Mouse (Mus musculus) embryonic facial prominence, embryonic 12.5 days (tissue): ENCODE results near the gene Jak3. TPM values are rescaled to one million over a fixed set of nuclear protein-coding genes. Genes with fewer than 3 reads are reported as not detected.
"Not testable (repeated sequence)": the region's sequence is repeated elsewhere in the genome, so short reads cannot be mapped to it uniquely, and the experiment has no call there.

Experiments used
- ATAC-seq: fragments of 200-750 bp; cut with Nextera tagmentation; 2 replicates; pipeline ENCODE4 v1.8.0; 2017; ENCODE audit not compliant: insufficient number of reproducible peaks, insufficient read depth, low FRiP score, low TSS enrichment
- H3K27ac ChIP-seq: fragments of 300-500 bp; sonication (generic); 2 replicates; pipeline ENCODE4 v1.5.1; 2016; ENCODE audit warnings: mild to moderate bottlenecking
- H3K27me3 ChIP-seq: fragments of 300-500 bp; sonication (generic); 2 replicates; pipeline ENCODE4 v1.6.1; 2016; ENCODE audit warnings: mild to moderate bottlenecking, moderate library complexity
- H3K36me3 ChIP-seq: fragments of 300-500 bp; sonication (generic); 2 replicates; pipeline ENCODE4 v1.6.1; 2016; ENCODE audit warnings: mild to moderate bottlenecking
- H3K4me1 ChIP-seq: fragments of 300-500 bp; sonication (generic); 2 replicates; pipeline ENCODE4 v1.6.1; 2016
- H3K4me2 ChIP-seq: fragments of 300-500 bp; sonication (generic); replicated peaks from 2 replicates; pipeline ENCODE4 v1.6.1; 2016; ENCODE audit warnings: mild to moderate bottlenecking, moderate library complexity
- H3K4me3 ChIP-seq: fragments of 300-500 bp; sonication (generic); 2 replicates; pipeline ENCODE4 v1.5.1; 2016; ENCODE audit warnings: mild to moderate bottlenecking
- H3K9ac ChIP-seq: fragments of 300-500 bp; sonication (generic); 2 replicates; pipeline ENCODE4 v1.6.1; 2016; ENCODE audit warnings: mild to moderate bottlenecking, moderate library complexity
- H3K9me3 ChIP-seq: fragments of 300-500 bp; sonication (generic); 2 replicates; pipeline ENCODE4 v1.6.1; 2016; ENCODE audit warnings: mild to moderate bottlenecking, moderate library complexity
- WGBS: fragments of 180-500 bp; shearing (Covaris S2); methylation state at CpG from one replicate; pipeline ENCODE4 v1.1.7; 2016; 5-methylcytosine and 5-hydroxymethylcytosine counted together
- polyA plus RNA-seq: library from polyadenylated mRNA; unstranded; fragments of >200 nt; fragmentation: Nextera tagmentation; extraction: Ambion mirVana; gene quantifications from 2 replicates; pipeline ENCODE4 v1.2.1, GENCODE M21; 2016

Gene Jak3
- polyA plus RNA-seq, 1 experiment from 2014 or later, result 3.4 TPM

DNA sequence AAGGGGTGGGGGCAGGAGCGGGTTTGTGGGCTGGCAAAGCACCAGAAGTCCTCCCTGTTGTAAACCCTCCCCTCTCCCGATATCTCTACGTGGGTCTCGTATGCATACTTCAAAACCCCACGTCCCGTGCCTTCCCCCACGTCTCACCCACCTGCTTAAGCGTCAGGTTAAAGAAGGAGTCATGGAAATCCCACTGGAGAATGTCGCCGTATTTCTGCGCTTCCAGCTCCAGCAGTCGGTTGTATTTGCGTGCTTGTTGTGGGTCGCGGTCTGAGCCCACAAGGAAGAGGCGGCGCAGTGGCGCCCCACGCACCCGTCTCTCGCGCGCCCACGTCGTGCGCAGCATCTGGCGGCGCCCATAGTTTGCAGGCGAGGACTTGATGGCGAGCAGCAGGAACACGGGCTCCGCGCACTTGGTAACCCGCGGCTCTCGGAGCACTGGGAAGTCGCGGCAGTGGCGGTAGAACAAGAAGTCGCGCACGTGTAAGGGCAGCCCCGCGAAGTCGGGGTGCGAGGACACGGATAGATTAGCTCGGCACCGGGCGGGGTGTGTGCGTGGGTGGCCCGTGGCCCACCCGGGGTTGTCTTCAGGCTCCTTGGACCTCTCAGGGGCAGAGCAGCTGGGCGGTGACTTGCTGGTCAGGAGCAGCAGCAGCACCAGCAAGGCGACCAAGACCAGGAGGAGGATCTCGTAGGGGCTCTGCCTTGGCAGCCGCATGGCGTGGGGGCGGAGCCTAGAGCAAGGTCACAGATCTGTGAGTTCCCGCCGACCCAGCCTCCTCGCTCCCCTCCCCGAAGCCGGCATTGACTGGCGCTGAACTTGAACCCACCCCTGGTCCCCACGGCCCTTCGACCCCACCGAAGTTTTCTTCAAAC is 17.3 kb downstream of the Jak3 start:
- ATAC-seq, result no peak; the same call in 1 of the 2 replicates
- Histone ChIP-seq H3K36me3 (no peaks in the 10 kb centered on the region), H3K4me2 (peak overlapping the region; percentile 29), H3K27me3 (peaks cover 90% of the 10 kb centered on the region), H3K4me1 (peaks cover 8% of the 10 kb centered on the region; the same call in 1 of the 2 replicates), H3K9ac (no peak overlapping the region), H3K4me3 (peak overlapping the region; percentile 17; the same call in 1 of the 2 replicates), H3K9me3 (no peaks in the 10 kb centered on the region; the same call in 1 of the 2 replicates), H3K27ac (no peak overlapping the region)
- 9% methylated on average over 68 of the region's 68 CpGs for WGBS

GRCm38 (mm10) chr8:71695456-71695855 is 19.4 kb downstream of the Jak3 start:
- peaks cover 85% of the 10 kb centered on the region for H3K27me3 ChIP-seq
- not testable (repeated sequence) for H3K27ac ChIP-seq, H3K9me3 ChIP-seq, H3K4me2 ChIP-seq, H3K36me3 ChIP-seq, H3K9ac ChIP-seq, H3K4me1 ChIP-seq, H3K4me3 ChIP-seq, ATAC-seq
- WGBS, result 65% methylated on average over 12 of the region's 12 CpGs

DNA sequence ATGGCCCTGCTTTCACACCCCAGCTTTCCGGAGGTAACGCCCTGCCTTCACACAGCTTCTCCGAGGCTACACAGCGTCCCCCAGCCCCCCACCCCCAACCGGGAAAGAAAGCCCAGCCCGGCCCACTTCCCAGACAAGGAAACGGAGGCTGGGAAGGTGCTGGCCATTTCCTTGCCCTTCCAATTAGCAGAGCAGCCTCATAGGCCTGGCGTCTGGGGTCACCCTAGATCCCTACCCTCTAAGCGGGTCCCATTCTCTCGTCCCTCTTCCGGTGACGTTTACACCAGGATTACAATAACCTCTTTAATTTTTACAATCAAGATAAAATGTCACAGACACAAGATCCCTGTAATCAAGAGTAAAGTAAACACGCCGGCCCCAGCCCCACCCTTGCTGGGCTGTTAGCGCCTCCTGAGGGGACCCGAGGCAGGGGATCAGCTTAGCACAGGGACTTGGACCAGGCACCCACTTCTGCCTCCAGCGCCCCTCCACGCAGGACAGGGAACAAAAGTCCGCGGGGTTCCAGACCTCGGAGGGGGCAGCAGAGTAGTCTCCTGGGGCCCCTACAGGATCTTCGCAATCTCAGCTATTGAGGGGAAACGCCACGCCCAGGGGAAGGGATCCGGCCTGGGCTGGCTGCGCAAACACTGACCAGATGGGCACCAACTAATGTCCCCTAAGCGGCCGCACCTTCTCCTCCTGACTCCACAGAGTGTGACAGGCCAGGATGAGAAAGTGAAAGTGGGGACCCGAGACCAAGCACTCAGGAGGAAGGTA is 24.6 kb downstream of the Jak3 start:
- peak overlapping the region; percentile 12; the same call in 1 of the 2 replicates for H3K4me2 ChIP-seq
- H3K4me1 ChIP-seq, result peaks cover 9% of the 10 kb centered on the region; the same call in 1 of the 2 replicates
- 8% methylated on average over 29 of the region's 29 CpGs for WGBS
- H3K27me3 ChIP-seq, result peaks cover 79% of the 10 kb centered on the region
- H3K9me3 ChIP-seq, result no peaks in the 10 kb centered on the region
- H3K36me3 ChIP-seq, result no peaks in the 10 kb centered on the region
- H3K27ac ChIP-seq, result no peak overlapping the region
- peak overlapping the region; percentile 7; the same call in 1 of the 2 replicates for H3K4me3 ChIP-seq
- ATAC-seq, result no peak
- H3K9ac ChIP-seq, result no peak overlapping the region

DNA sequence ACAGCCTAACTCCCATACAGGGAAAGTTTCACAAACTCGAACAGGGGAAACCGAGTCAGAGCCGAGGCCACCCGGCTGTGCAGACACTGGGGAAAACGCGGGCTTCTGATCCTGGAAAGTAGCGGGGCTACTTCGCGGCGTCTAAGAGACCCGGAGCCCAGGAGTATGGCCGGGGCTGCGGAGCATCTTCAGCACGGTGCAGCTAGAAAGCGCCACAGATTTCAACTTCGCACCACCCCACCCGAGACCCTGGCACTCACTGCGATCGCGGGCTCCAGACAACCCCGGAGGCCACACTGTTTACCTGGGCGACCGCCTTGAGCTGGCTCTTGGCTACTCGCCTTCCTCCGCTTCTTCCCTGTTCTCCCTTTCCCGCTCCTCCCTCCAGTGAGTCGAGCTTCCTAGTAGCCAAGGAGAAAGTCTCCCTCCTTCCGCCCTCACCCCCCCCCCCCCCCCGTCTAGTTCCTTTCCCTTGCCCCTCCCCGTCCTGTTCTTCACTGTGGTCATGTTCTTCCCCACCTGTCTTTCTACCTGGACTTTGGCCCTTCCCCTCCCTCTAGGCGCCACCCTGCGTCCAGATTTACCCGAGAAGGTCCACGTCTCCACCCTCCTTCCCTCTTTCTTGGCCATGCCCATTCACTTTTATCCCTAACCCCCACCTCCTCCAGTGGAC is 25.5 kb downstream of the Jak3 start, which contains the start of gene B3gnt3:
B3gnt3 (minus strand) TSS at position 376 of the 673 bp plus-strand sequence.
- WGBS, result 17% methylated on average over 32 of the region's 34 CpGs
- H3K4me2 ChIP-seq, result peak within 1 kb of the TSS; percentile 12; the same call in 1 of the 2 replicates
- H3K9ac ChIP-seq, result no peak within 1 kb of the TSS; the same call in 1 of the 2 replicates
- H3K4me3 ChIP-seq, result peak within 1 kb of the TSS; percentile 7; the same call in 1 of the 2 replicates
- H3K36me3 ChIP-seq, result no peaks in the 10 kb centered on the region
- no peak within 1 kb of the TSS for H3K27ac ChIP-seq
- H3K27me3 ChIP-seq, result peaks cover 78% of the 10 kb centered on the region
- H3K9me3 ChIP-seq, result no peaks in the 10 kb centered on the region
- H3K4me1 ChIP-seq, result peaks cover 9% of the 10 kb centered on the region; the same call in 1 of the 2 replicates
- no peak for ATAC-seq

DNA sequence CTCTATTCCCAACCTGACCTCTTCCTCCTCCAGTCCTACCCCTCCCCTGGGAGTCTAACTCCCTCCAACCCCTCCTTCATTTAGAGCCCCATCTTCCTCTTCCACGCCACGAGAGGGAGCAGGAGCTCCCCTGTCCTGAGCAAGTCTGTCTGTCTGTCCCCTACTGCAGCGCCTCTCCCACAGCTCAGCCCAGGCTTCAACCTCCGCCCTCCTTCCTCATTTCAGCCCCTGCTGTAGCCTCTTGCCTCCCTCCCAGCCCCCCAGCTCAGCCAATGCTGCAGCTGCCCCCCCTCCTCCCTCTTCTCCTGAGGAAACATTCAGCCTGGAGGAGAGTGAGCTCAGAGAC is 26.0 kb downstream of the Jak3 start:
- H3K9ac ChIP-seq, result no peak overlapping the region

DNA sequence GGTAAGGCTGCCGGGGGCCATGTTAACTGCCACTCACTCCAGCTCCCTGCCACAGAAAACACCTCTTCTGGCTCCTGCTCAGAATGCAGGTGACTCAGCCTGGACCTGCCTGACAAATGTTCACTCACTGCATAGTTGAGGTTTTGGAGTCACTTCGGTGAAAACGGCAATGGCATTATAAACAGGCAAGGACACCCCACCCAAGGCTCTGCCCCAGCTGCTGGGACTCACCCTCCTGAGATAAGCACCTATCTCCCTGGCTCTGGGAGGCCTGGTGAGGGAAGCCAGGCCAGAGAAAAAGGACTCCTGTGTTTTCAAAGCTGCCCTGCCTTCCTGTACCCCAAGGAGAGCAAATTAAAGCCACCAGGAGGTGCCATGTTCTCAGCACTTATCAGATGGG is 26.8 kb downstream of the Jak3 start:
- Histone ChIP-seq H3K27ac (no peak overlapping the region), H3K4me1 (peaks cover 9% of the 10 kb centered on the region; the same call in 1 of the 2 replicates), H3K27me3 (peaks cover 80% of the 10 kb centered on the region), H3K4me3 (no peak overlapping the region), H3K4me2 (no peak overlapping the region), H3K9ac (no peak overlapping the region), H3K36me3 (no peaks in the 10 kb centered on the region), H3K9me3 (no peaks in the 10 kb centered on the region)
- ATAC-seq, result no peak
- WGBS, result 74% methylated on average over 3 of the region's 3 CpGs

More for the DNA sequence above, 26.0 kb downstream of the Jak3 start:
- Histone ChIP-seq H3K4me1 (peaks cover 9% of the 10 kb centered on the region; the same call in 1 of the 2 replicates), H3K4me2 (no peak overlapping the region), H3K36me3 (no peaks in the 10 kb centered on the region), H3K4me3 (no peak overlapping the region), H3K27ac (no peak overlapping the region), H3K27me3 (peaks cover 79% of the 10 kb centered on the region), H3K9me3 (no peaks in the 10 kb centered on the region)
- 29% methylated on average over 4 of the region's 4 CpGs for WGBS
- ATAC-seq, result no peak

- H3K36me3 ChIP-seq, H3K4me1 ChIP-seq, H3K4me2 ChIP-seq, ATAC-seq, H3K9ac ChIP-seq, H3K9me3 ChIP-seq, H3K4me3 ChIP-seq, H3K27ac ChIP-seq: not testable (repeated sequence)
- peaks cover 81% of the 10 kb centered on the region for H3K27me3 ChIP-seq
Measured at GRCm38 (mm10) chr8:71703400-71703799, 27.3 kb downstream of the Jak3 start.

DNA sequence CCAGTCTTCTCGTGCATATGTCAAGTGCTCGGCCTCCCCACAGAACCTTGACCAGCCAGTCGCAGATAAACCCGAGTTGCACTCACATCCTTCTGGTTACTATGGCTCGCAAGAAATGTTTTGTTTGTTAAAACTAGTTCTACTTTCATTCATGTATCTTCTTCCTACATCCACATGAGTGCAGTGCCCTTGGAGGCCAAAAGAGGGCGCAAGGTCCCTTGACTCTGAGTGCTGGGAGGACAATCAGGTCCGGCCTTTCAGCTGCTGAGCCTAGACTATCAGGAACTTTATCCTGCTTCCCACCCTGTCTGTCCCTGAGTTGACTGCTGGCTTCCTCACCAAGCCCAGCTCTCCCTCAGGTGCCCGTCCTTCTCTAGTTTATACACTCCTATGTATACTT is 31.8 kb downstream of the Jak3 start:
- Histone ChIP-seq H3K4me3 (no peak overlapping the region), H3K9me3 (no peaks in the 10 kb centered on the region), H3K9ac (no peak overlapping the region), H3K4me2 (no peak overlapping the region), H3K27ac (no peak overlapping the region), H3K27me3 (peaks cover 67% of the 10 kb centered on the region), H3K4me1 (no peaks in the 10 kb centered on the region), H3K36me3 (no peaks in the 10 kb centered on the region)
- no peak for ATAC-seq
- WGBS, result 34% methylated on average over 8 of the region's 8 CpGs

DNA sequence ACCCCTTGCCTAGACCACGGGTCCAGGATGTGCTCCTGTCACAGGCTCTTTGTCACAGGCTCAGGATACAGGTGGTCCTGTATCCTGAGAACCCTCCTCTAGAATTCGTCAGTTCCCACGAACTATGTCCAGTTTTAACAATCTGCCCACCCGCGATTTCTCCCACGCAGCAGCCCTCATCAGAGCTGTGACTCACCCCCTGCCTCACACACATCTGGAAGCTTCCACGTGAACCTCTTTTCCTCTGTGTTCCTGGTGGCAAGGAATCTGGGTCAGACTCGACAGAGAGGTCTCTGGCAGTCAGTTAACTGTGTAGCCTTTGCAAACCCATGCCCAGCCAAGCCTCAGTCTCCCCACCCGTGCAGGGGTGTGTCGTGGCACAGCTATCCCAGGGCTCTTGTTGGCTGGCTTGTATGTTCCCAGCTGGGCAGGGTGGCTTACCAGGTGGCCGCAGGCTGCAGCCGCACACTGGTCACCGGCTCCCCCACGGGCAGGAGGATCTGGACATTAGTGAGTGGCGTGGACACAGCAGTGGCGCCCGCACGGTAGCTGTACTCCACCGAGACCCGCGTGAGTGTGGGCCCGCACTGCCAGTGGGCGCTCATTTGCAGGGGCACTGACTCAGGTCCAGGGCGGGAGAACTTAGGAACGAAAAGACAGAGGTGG is 33.2 kb downstream of the Jak3 start:
- H3K4me1 ChIP-seq, result no peaks in the 10 kb centered on the region
- no peaks in the 10 kb centered on the region for H3K9me3 ChIP-seq
- ATAC-seq, result no peak
- WGBS, result 37% methylated on average over 25 of the region's 25 CpGs
- no peak overlapping the region for H3K9ac ChIP-seq
- H3K36me3 ChIP-seq, result no peaks in the 10 kb centered on the region
- peaks cover 56% of the 10 kb centered on the region for H3K27me3 ChIP-seq
- no peak overlapping the region for H3K27ac ChIP-seq
- no peak overlapping the region for H3K4me3 ChIP-seq
- H3K4me2 ChIP-seq, result peak overlapping the region; percentile 19; the same call in 1 of the 2 replicates

- Histone ChIP-seq H3K4me1 (no peaks in the 10 kb centered on the region), H3K4me3 (no peak overlapping the region), H3K4me2 (peak overlapping the region; percentile 19; the same call in 1 of the 2 replicates), H3K9ac (no peak overlapping the region), H3K9me3 (no peaks in the 10 kb centered on the region), H3K27me3 (peaks cover 51% of the 10 kb centered on the region), H3K27ac (no peak overlapping the region), H3K36me3 (no peaks in the 10 kb centered on the region)
- ATAC-seq, result peak; percentile 57; the same call in 1 of the 2 replicates
- 21% methylated on average over 25 of the region's 25 CpGs for WGBS
Measured at GRCm38 (mm10) chr8:71709800-71710446, 33.8 kb downstream of the Jak3 start.
